Mouse (Mus musculus) ES-Bruce4 (cell line): ENCODE measurements around the gene Vipr2.

Source experiments
- CTCF ChIP-seq: IDR thresholded peaks from one replicate; pipeline ENCODE4 v1.8.1; 2011; ENCODE audit warnings: low read depth, low read length
- EP300 ChIP-seq: IDR thresholded peaks from 2 replicates; pipeline ENCODE4 v1.6.1; 2011; ENCODE audit warnings: low read depth, low read length; ENCODE audit not compliant: insufficient read depth
- POLR2A ChIP-seq: IDR thresholded peaks from one replicate; pipeline ENCODE4 v1.8.1; 2011; ENCODE audit warnings: low read length; ENCODE audit not compliant: insufficient read depth

- TF ChIP-seq POLR2A (no peak), CTCF (no peak), EP300 (no peak)
Measured at GRCm38 (mm10) chr12:116142464-116142863, 64.9 kb downstream of the Vipr2 start.
